Mouse (Mus musculus) MEL (cell line): ENCODE measurements around the gene Ctr9. TPM values are rescaled to one million over a fixed set of nuclear protein-coding genes. Genes with fewer than 3 reads are reported as not detected.

ENCODE experiments used
- DNase-seq: peaks from one replicate; pipeline ENCODE4 v3.0.0; 2011; ENCODE audit warnings: low read depth, low spot score
- H3K27ac ChIP-seq: 2 replicates; pipeline ENCODE4 v1.5.1; 2012; ENCODE audit warnings: low read depth, mild to moderate bottlenecking, control low read depth, low read length, moderate library complexity; ENCODE audit not compliant: control insufficient read depth
- H3K27me3 ChIP-seq, 2 experiments: fragments of 150-350 bp in 1 of 2; sonication (generic) in 1 of 2; 2 replicates each; pipeline ENCODE4 v1.6.1; 2012; ENCODE audit warnings: low read length in 2 of 2, mild to moderate bottlenecking in 2 of 2, improper control_type of control experiment in 1 of 2, moderate library complexity in 1 of 2; ENCODE audit not compliant: insufficient read depth in 2 of 2, control insufficient read depth in 1 of 2
- H3K36me3 ChIP-seq, 2 experiments: 2 replicates each; pipeline ENCODE4 v1.6.1; 2012 to 2014; ENCODE audit warnings: low read length in 2 of 2, improper control_type of control experiment in 1 of 2, inconsistent platforms in 1 of 2, mild to moderate bottlenecking in 1 of 2; ENCODE audit not compliant: insufficient read depth in 2 of 2, control insufficient read depth in 1 of 2
- H3K4me1 ChIP-seq, 2 experiments: fragments of 150-350 bp in 1 of 2; sonication (generic) in 1 of 2; 2 replicates each; pipeline ENCODE4 v1.6.1; 2012; ENCODE audit warnings: low read length in 2 of 2, improper control_type of control experiment in 1 of 2, mild to moderate bottlenecking in 1 of 2; ENCODE audit not compliant: insufficient read depth in 2 of 2, control insufficient read depth in 1 of 2
- H3K4me3 ChIP-seq, 2 experiments: fragments of 150-350 bp in 1 of 2; sonication (generic) in 1 of 2; 2 replicates each; pipeline ENCODE4 v1.5.1; 2012; ENCODE audit warnings: low read depth in 2 of 2, low read length in 2 of 2, mild to moderate bottlenecking in 2 of 2, moderate library complexity in 2 of 2, control low read depth in 1 of 2, improper control_type of control experiment in 1 of 2; ENCODE audit not compliant: control insufficient read depth in 1 of 2, insufficient read depth in 1 of 2
- H3K79me2 ChIP-seq: 2 replicates; pipeline ENCODE4 v1.6.1; 2012; ENCODE audit warnings: mild to moderate bottlenecking, low read length, moderate library complexity; ENCODE audit not compliant: control insufficient read depth, poor library complexity, insufficient read depth
- H3K9ac ChIP-seq: 2 replicates; pipeline ENCODE4 v1.6.1; 2012; ENCODE audit warnings: low read depth, mild to moderate bottlenecking, control low read depth, low read length, moderate library complexity; ENCODE audit not compliant: control insufficient read depth, poor library complexity, severe bottlenecking
- H3K9me3 ChIP-seq: fragments of 150-350 bp; sonication (generic); replicated peaks from 2 replicates; pipeline ENCODE4 v1.6.1; 2012; ENCODE audit warnings: mild to moderate bottlenecking, low read length, improper control_type of control experiment, moderate library complexity; ENCODE audit not compliant: insufficient read depth
- BHLHE40 ChIP-seq: IDR thresholded peaks from 2 replicates; pipeline ENCODE4 v1.6.1; 2012; ENCODE audit warnings: low read depth, mild to moderate bottlenecking, inconsistent platforms, low read length, improper control_type of control experiment, borderline replicate concordance
- CHD1 ChIP-seq: IDR thresholded peaks from 2 replicates; pipeline ENCODE4 v1.6.1; 2012; ENCODE audit warnings: low read depth, mild to moderate bottlenecking, inconsistent platforms, low read length, improper control_type of control experiment
- CHD2 ChIP-seq: IDR thresholded peaks from 2 replicates; pipeline ENCODE4 v1.6.1; 2011; ENCODE audit warnings: low read length, improper control_type of control experiment
- CTCF ChIP-seq, 3 experiments: IDR thresholded peaks in 2 of 3; conservative IDR thresholded peaks in 1 of 3; 2 replicates each; pipeline ENCODE4 v1.5.1; 2011 to 2012; ENCODE audit warnings: low read length in 3 of 3, low read depth in 2 of 3, mild to moderate bottlenecking in 2 of 3, improper control_type of control experiment in 1 of 3, inconsistent platforms in 1 of 3, mixed read lengths in 1 of 3, moderate library complexity in 1 of 3; ENCODE audit not compliant: control insufficient read depth in 1 of 3, insufficient read depth in 1 of 3, poor library complexity in 1 of 3, severe bottlenecking in 1 of 3
- E2F4 ChIP-seq: IDR thresholded peaks from 2 replicates; pipeline ENCODE4 v1.6.1; 2011; ENCODE audit warnings: low read depth, low read length, improper control_type of control experiment, borderline replicate concordance
- EP300 ChIP-seq, 2 experiments: IDR thresholded peaks; 2 replicates each; pipeline ENCODE4 v1.6.1; 2011; ENCODE audit warnings: improper control_type of control experiment in 2 of 2, low read length in 2 of 2, low read depth in 1 of 2, mild to moderate bottlenecking in 1 of 2
- ETS1 ChIP-seq: IDR thresholded peaks from 2 replicates; pipeline ENCODE4 v1.6.1; 2012; ENCODE audit warnings: low read depth, mild to moderate bottlenecking, inconsistent platforms, low read length, improper control_type of control experiment, moderate library complexity
- HCFC1 ChIP-seq: IDR thresholded peaks from 2 replicates; pipeline ENCODE4 v1.6.1; 2012; ENCODE audit warnings: low read depth, mild to moderate bottlenecking, inconsistent platforms, low read length, improper control_type of control experiment, moderate library complexity
- JUND ChIP-seq: IDR thresholded peaks from 2 replicates; pipeline ENCODE4 v1.6.1; 2011; ENCODE audit warnings: low read depth, mild to moderate bottlenecking, improper control_type of control experiment, low read length
- KAT2A ChIP-seq: conservative IDR thresholded peaks from 2 replicates; pipeline ENCODE4 v1.6.1; 2012; ENCODE audit warnings: low read depth, low read length, improper control_type of control experiment, inconsistent platforms
- MAFK ChIP-seq: IDR thresholded peaks from 2 replicates; pipeline ENCODE4 v1.6.1; 2011; ENCODE audit warnings: low read depth, mild to moderate bottlenecking, low read length, improper control_type of control experiment, borderline replicate concordance
- MAX ChIP-seq: IDR thresholded peaks from 2 replicates; pipeline ENCODE4 v1.6.1; 2011; ENCODE audit warnings: low read length, improper control_type of control experiment
- MYB ChIP-seq: IDR thresholded peaks from 2 replicates; pipeline ENCODE4 v1.6.1; 2011; ENCODE audit warnings: mild to moderate bottlenecking, low read depth, low read length, improper control_type of control experiment
- MYC ChIP-seq: IDR thresholded peaks from 2 replicates; pipeline ENCODE4 v1.6.1; 2011; ENCODE audit warnings: low read depth, mild to moderate bottlenecking, low read length, improper control_type of control experiment, moderate library complexity
- NELFE ChIP-seq: IDR thresholded peaks from 2 replicates; pipeline ENCODE4 v1.6.1; 2011; ENCODE audit warnings: low read depth, low read length, improper control_type of control experiment
- NRF1 ChIP-seq: IDR thresholded peaks from 2 replicates; pipeline ENCODE4 v1.6.1; 2014; ENCODE audit warnings: low read depth, mild to moderate bottlenecking, inconsistent platforms, low read length, improper control_type of control experiment, moderate library complexity; ENCODE audit not compliant: poor library complexity, insufficient read depth, severe bottlenecking
- POLR2AphosphoS2 ChIP-seq: IDR thresholded peaks from 2 replicates; pipeline ENCODE4 v1.6.1; 2011; ENCODE audit warnings: low read length, improper control_type of control experiment
- POLR2AphosphoS5 ChIP-seq: IDR thresholded peaks from 2 replicates; pipeline ENCODE4 v1.6.1; 2012; ENCODE audit warnings: low read depth, borderline replicate concordance, mild to moderate bottlenecking, inconsistent platforms, low read length, moderate library complexity, mixed read lengths
- RCOR1 ChIP-seq: IDR thresholded peaks from 2 replicates; pipeline ENCODE4 v1.6.1; 2012; ENCODE audit warnings: low read depth, mild to moderate bottlenecking, inconsistent platforms, low read length, improper control_type of control experiment
- SIN3A ChIP-seq: IDR thresholded peaks from 2 replicates; pipeline ENCODE4 v1.6.1; 2012; ENCODE audit warnings: low read length, improper control_type of control experiment, inconsistent platforms
- SMC3 ChIP-seq: IDR thresholded peaks from 2 replicates; pipeline ENCODE4 v1.6.1; 2011; ENCODE audit warnings: low read depth, low read length, improper control_type of control experiment
- TBP ChIP-seq: IDR thresholded peaks from 2 replicates; pipeline ENCODE4 v1.8.0; 2011; ENCODE audit warnings: low read depth, low read length, improper control_type of control experiment
- TCF12 ChIP-seq: IDR thresholded peaks from 2 replicates; pipeline ENCODE4 v1.6.1; 2014; ENCODE audit warnings: low read depth, mild to moderate bottlenecking, inconsistent platforms, low read length, improper control_type of control experiment, moderate library complexity
- UBTF ChIP-seq: IDR thresholded peaks from 2 replicates; pipeline ENCODE4 v1.6.1; 2012; ENCODE audit warnings: low read depth, mild to moderate bottlenecking, inconsistent platforms, low read length, improper control_type of control experiment, moderate library complexity, borderline replicate concordance; ENCODE audit not compliant: insufficient read depth
- USF1 ChIP-seq: IDR thresholded peaks from 2 replicates; pipeline ENCODE4 v1.6.1; 2014; ENCODE audit warnings: low read depth, mild to moderate bottlenecking, inconsistent platforms, low read length, improper control_type of control experiment, moderate library complexity
- USF2 ChIP-seq, 2 experiments: IDR thresholded peaks; 2 replicates each; pipeline ENCODE4 v1.6.1; 2011 to 2012; ENCODE audit warnings: improper control_type of control experiment in 2 of 2, low read length in 2 of 2, borderline replicate concordance in 1 of 2, inconsistent platforms in 1 of 2, low read depth in 1 of 2, mild to moderate bottlenecking in 1 of 2; ENCODE audit not compliant: insufficient read depth in 1 of 2
- ZC3H11A ChIP-seq: IDR thresholded peaks from 2 replicates; pipeline ENCODE4 v1.6.1; 2012; ENCODE audit warnings: low read depth, mild to moderate bottlenecking, inconsistent platforms, low read length, improper control_type of control experiment
- ZKSCAN1 ChIP-seq: IDR thresholded peaks from 2 replicates; pipeline ENCODE4 v1.6.1; 2012; ENCODE audit warnings: low read depth, mild to moderate bottlenecking, inconsistent platforms, low read length, improper control_type of control experiment, moderate library complexity
- ZMIZ1 ChIP-seq: IDR thresholded peaks from 2 replicates; pipeline ENCODE4 v1.6.1; 2012; ENCODE audit warnings: low read depth, mild to moderate bottlenecking, inconsistent platforms, low read length, improper control_type of control experiment, moderate library complexity
- ZNF384 ChIP-seq: IDR thresholded peaks from 2 replicates; pipeline ENCODE4 v1.6.1; 2012; ENCODE audit warnings: low read depth, mild to moderate bottlenecking, inconsistent platforms, low read length, improper control_type of control experiment
- polyA plus RNA-seq, 2 experiments: library from polyadenylated mRNA; stranded (reverse) in 1 of 2; unstranded in 1 of 2; fragments of >175 nt in 1 of 2; fragments of >200 nt in 1 of 2; gene quantifications; 2 replicates each; pipeline versions ENCODE4 v1.2.1 to v1.2.4; 2012; ENCODE audit warnings: low replicate concordance in 2 of 2, low read depth in 1 of 2; ENCODE audit not compliant: insufficient read length in 2 of 2, insufficient read depth in 1 of 2, missing spikeins in 1 of 2
- total RNA-seq: library from RNA; depleted of rRNA; stranded (reverse); fragments of 300-350 nt; gene quantifications from 2 replicates; pipeline ENCODE4 v1.2.3, GENCODE M21; 2012

Ctr9 gene
- total and polyA plus RNA-seq, 3 experiments: 37.5 to 141 (median 42.8) TPM

DNA sequence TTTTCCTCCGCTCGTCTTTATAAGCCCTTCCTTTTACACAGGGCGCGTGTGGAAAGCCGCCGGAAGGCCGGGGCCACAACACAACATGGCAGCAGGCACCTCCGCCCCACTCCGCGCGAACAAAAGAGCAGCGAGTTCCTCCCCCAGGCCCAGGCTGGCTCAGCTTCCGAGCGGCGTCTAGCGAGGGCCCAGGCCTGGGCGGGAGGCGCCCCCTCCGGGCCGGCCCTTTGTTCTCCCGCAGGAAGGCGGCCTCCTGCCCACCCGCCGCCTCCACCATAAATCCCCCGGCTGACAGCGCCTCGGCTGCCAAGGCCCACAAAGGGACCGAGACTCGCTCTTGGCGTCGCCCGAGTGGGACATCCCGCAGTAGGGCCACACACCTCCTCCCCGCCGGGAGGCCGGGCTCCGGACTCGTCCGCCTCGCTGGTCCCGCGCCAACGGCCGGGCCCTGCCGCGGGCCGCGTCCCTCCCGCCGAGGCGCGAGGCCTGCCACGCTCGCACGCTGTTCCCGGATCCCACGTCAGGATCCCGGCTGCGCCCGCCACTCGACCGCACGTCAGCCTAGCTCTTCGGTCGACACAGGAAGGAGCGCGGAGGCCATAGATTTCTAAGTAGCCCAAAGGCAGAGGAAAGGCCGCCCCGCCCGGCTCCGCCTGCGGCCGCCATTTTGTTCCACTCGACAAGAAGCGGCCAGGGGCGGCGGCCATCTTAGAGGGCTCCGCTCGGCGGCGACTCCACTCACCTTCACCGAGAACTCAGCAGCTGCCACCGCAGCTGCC lies 53.5 kb downstream of the Ctr9 start (continued):
- TF ChIP-seq BHLHE40: no peak
- 0 out of 4 replicates have a peak, but pooled peaks of 1 of the 2 experiments have one; percentile 28 for TF ChIP-seq EP300 (IDR thresholded peaks at IDR 0.05; ENCODE audit: low read depth in 1 of 2, low read length in 2 of 2)
- TF ChIP-seq MAX: peak; percentile 62
- TF ChIP-seq, all 39 proteins: peak for 10

DNA sequence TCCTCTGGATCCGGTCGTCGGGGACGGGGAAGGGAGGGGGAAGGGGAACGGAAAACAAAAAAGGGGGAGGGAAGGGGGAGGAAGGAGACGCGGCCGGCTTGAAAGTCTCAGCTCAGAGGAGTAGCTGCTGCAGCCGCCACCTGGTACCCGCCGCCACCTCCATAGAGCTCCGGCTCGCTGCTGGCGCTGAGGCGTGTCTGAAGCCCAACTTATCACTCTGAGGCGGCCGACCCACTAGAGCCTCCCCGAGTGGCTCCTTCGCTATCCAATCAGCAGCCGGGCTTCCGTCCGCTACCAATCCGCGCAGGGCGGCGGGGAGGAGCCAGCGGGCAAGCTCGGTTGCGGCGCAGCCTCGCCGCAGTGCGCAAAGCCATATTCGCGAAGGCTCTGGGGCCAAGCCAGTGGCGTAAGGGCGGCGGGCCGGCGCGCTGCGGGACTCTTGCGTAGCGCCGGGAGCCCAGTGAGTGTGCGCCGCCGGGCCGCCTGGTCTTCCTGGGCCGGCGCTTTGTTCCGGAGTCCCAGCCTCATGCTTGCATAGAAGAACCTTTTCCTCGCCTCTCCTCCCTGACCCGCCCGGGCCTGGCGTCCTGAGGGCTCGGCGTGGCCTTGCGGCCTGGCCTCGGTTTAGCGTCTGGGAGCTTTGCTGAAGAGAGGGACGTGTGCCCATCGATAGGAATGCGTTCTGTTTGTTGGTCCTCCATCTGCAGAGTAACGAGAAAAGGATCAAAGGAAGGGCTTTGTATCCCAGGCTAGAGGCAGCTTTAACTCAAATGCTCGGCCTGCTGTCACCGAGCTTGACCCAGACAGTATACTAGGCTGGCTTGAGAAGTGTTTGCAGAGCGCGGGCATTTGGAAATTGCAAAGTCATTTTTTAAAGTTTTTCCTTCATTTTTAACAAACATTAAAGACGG lies 54.3 kb downstream of the Ctr9 start, which contains the start of gene Eif4g2:
TSS of gene Eif4g2 (minus strand) at position 209 of the 911 bp plus-strand sequence.
- peak within 1 kb of the TSS; percentile 98 for H3K27ac ChIP-seq
- peak within 1 kb of the TSS; percentile 94 to 98 for H3K4me3 ChIP-seq
- peak; percentile 99 for DNase-seq
- no peaks in the 10 kb centered on the region for H3K27me3 ChIP-seq
- H3K4me1 ChIP-seq: peaks cover 11 to 14% of the 10 kb centered on the region in 2 experiments; a peak in 3 of 4 replicates
- H3K9ac ChIP-seq: peak within 1 kb of the TSS; percentile 100
- H3K79me2 ChIP-seq: peaks cover 44% of the 10 kb centered on the region
- peaks cover 29 to 37% of the 10 kb centered on the region in 2 experiments for H3K36me3 ChIP-seq
- no peaks in the 10 kb centered on the region for H3K9me3 ChIP-seq
- TF ChIP-seq ZNF384: no peak
- no peak; the same call in 1 of the 2 replicates for TF ChIP-seq MYC
- TF ChIP-seq TCF12: peak; percentile 75
- TF ChIP-seq EP300 (IDR thresholded peaks at IDR 0.05; ENCODE audit: low read depth in 1 of 2, low read length in 2 of 2): no peak
- TF ChIP-seq CHD1: no peak; the same call in 1 of the 2 replicates
- no peak for TF ChIP-seq CHD2
- TF ChIP-seq ETS1: no peak
- TF ChIP-seq UBTF: peak; percentile 98
- peak; percentile 94 for TF ChIP-seq TBP
- TF ChIP-seq SMC3: no peak
- TF ChIP-seq BHLHE40: no peak
- no peak for TF ChIP-seq ZC3H11A
- no peak for TF ChIP-seq MAFK
- TF ChIP-seq USF2 (IDR thresholded peaks at IDR 0.05; ENCODE audit: borderline replicate concordance in 1 of 2, insufficient read depth in 1 of 2, low read depth in 1 of 2, low read length in 2 of 2): no peak
- no peak for TF ChIP-seq USF1
- no peak for TF ChIP-seq ZKSCAN1
- TF ChIP-seq NRF1: peak; percentile 61
- no peak for TF ChIP-seq JUND
- TF ChIP-seq SIN3A: peak; percentile 31
- TF ChIP-seq CTCF (IDR thresholded peaks at IDR 0.05 in 2 of 3, conservative IDR thresholded peaks at IDR 0.05 in 1 of 3; ENCODE audit: control insufficient read depth in 1 of 3, insufficient read depth in 1 of 3, low read depth in 2 of 3, low read length in 3 of 3, poor library complexity in 1 of 3, severe bottlenecking in 1 of 3): no peak
- TF ChIP-seq KAT2A: no peak; the same call in 1 of the 2 replicates
- peak; percentile 97 for TF ChIP-seq POLR2AphosphoS2
- peak; percentile 74 for TF ChIP-seq HCFC1
- TF ChIP-seq MAX: no peak
- peak; percentile 98 for TF ChIP-seq NELFE
- TF ChIP-seq MYB: no peak
- TF ChIP-seq ZMIZ1: peak; percentile 99
- no peak for TF ChIP-seq RCOR1
- TF ChIP-seq POLR2AphosphoS5: peak; percentile 85; the same call in 1 of the 2 replicates
- TF ChIP-seq E2F4: no peak
